Mouse (Mus musculus) erythroblast, embryonic 14.5 days (primary cell): ENCODE measurements around the gene Klk14. TPM values are rescaled to one million over a fixed set of nuclear protein-coding genes. Genes with fewer than 3 reads are reported as not detected.
"Not testable (repeated sequence)": the region's sequence is repeated elsewhere in the genome, so short reads cannot be mapped to it uniquely, and the experiment has no call there.

ENCODE experiments used
- H3K27me3 ChIP-seq: 2 replicates; pipeline ENCODE4 v1.6.1; 2012; ENCODE audit warnings: inconsistent platforms; ENCODE audit not compliant: control insufficient read depth
- H3K36me3 ChIP-seq: 2 replicates; pipeline ENCODE4 v1.6.1; 2012; ENCODE audit warnings: mild to moderate bottlenecking, inconsistent platforms; ENCODE audit not compliant: control insufficient read depth
- H3K4me1 ChIP-seq: 2 replicates; pipeline ENCODE4 v1.6.1; 2012; ENCODE audit warnings: inconsistent platforms; ENCODE audit not compliant: control insufficient read depth
- H3K4me3 ChIP-seq: replicated peaks from 2 replicates; pipeline ENCODE3; 2012; ENCODE audit warnings: moderate library complexity, mild to moderate bottlenecking, inconsistent platforms
- H3K9me3 ChIP-seq: 2 replicates; pipeline ENCODE4 v1.6.1; 2012; ENCODE audit warnings: low read length, inconsistent platforms, mixed read lengths; ENCODE audit not compliant: control insufficient read depth
- GATA1 ChIP-seq: IDR thresholded peaks from 2 replicates; pipeline ENCODE4 v1.6.1; 2012; ENCODE audit warnings: low read length, inconsistent platforms, mixed read lengths
- TAL1 ChIP-seq: IDR thresholded peaks from 3 replicates; pipeline ENCODE4 v1.6.1; 2012; ENCODE audit warnings: low read length, inconsistent platforms, mixed read lengths
- polyA plus RNA-seq: library from polyadenylated mRNA; stranded (reverse); fragments of >175 nt; gene quantifications from 2 replicates; pipeline ENCODE4 v1.2.3, GENCODE M21; 2012

Klk14 gene
- polyA plus RNA-seq: 0.04 TPM in 1 of 2 replicates, not detected in the other

DNA sequence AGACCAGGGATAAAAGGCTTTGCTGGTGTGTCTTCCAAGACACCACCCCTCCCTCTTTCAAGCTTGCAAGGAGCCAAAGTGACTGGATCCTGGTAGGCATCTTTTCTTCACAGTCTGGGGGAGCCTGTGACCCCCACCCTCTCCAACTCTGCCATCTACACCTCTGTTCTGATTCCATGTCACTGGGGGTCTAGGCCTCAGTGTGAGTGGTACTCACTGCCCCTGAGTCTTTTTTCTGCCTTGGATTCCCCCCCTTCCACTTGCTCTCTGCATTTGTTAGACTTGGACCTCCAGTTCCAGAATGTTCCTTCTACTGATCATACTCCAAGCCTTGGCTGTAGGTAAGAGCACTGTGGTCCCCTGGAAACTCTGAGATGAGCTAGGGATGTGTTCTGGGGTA is at the start of gene Klk14:
Klk14 (plus strand) TSS at position 301 of the 400 bp plus-strand sequence.
- Histone ChIP-seq H3K27me3 (no peaks in the 10 kb centered on the region), H3K9me3 (no peaks in the 10 kb centered on the region), H3K4me1 (no peaks in the 10 kb centered on the region), H3K36me3 (no peaks in the 10 kb centered on the region), H3K4me3 (no peak within 1 kb of the TSS)
- no peak for TF ChIP-seq TAL1

DNA sequence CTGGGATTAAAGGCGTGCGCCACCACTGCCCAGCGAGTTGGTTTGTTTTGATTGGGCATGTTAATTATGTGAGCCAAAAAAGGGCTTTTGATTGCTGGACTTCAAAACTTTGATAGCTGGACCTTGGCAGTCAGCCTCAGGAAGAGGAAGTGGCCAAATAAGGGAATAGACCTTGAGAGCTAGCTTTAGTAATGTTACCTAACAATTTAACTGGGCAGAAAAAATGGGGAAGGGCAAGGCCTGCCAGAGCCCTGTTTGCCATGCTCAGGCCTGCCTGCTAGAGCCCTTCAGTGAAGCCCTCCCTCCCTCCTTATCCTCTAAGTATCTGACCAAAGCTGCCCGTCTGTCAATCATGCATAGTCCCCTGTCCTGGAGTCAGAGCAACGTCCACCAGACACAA is 47.6 kb upstream of the Klk14 start:
- no peak for TF ChIP-seq TAL1
- no peak for TF ChIP-seq GATA1
- no peaks in the 10 kb centered on the region; the same call in 1 of the 2 replicates for H3K9me3 ChIP-seq
- H3K27me3 ChIP-seq: no peaks in the 10 kb centered on the region
- H3K4me3 ChIP-seq: no peak overlapping the region
- H3K4me1 ChIP-seq: no peaks in the 10 kb centered on the region
- no peaks in the 10 kb centered on the region for H3K36me3 ChIP-seq

- Histone ChIP-seq H3K27me3 (no peaks in the 10 kb centered on the region), H3K4me3 (no peak overlapping the region), H3K4me1 (no peaks in the 10 kb centered on the region), H3K9me3 (no peaks in the 10 kb centered on the region; the same call in 1 of the 2 replicates), H3K36me3 (no peaks in the 10 kb centered on the region)
- TF ChIP-seq GATA1: no peak
- no peak for TF ChIP-seq TAL1
Measured at GRCm38 (mm10) chr7:43643046-43643652, 47.1 kb upstream of the Klk14 start.

- no peak for TF ChIP-seq TAL1
- no peak for TF ChIP-seq GATA1
- Histone ChIP-seq H3K4me1 (no peaks in the 10 kb centered on the region), H3K9me3 (peaks cover 4% of the 10 kb centered on the region), H3K27me3 (no peaks in the 10 kb centered on the region), H3K36me3 (no peaks in the 10 kb centered on the region), H3K4me3 (no peak overlapping the region)
Measured at GRCm38 (mm10) chr7:43652683-43653082, 37.5 kb upstream of the Klk14 start.

DNA sequence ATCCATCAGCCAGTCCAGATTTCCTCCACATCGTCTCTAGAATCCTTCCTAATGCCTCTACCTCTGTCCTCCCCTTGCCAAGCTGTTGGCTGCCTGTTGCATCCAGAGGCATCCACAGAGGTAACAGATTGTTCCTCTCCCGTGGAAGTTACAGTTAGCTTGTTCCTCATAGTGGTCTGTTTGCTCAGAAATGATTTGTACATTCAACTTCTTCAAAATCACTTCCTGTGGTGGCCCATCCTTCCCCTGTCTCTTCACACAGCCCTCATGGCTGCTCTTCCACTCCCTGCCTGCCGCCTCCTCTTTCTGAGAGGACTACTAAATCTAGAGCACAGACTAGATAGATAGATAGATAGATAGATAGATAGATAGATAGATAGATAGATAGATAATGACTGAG is 35.7 kb upstream of the Klk14 start:
- no peak for TF ChIP-seq TAL1
- no peaks in the 10 kb centered on the region for H3K27me3 ChIP-seq
- H3K4me3 ChIP-seq: no peak overlapping the region
- peaks cover 4% of the 10 kb centered on the region for H3K9me3 ChIP-seq
- no peaks in the 10 kb centered on the region for H3K4me1 ChIP-seq
- no peaks in the 10 kb centered on the region for H3K36me3 ChIP-seq

- Histone ChIP-seq H3K9me3 (peaks cover 2% of the 10 kb centered on the region), H3K36me3 (no peaks in the 10 kb centered on the region), H3K4me1 (no peaks in the 10 kb centered on the region), H3K27me3 (no peaks in the 10 kb centered on the region), H3K4me3 (no peak overlapping the region)
- TF ChIP-seq TAL1 (no peak), GATA1 (no peak)
Measured at GRCm38 (mm10) chr7:43656232-43656631, 34.0 kb upstream of the Klk14 start.

DNA sequence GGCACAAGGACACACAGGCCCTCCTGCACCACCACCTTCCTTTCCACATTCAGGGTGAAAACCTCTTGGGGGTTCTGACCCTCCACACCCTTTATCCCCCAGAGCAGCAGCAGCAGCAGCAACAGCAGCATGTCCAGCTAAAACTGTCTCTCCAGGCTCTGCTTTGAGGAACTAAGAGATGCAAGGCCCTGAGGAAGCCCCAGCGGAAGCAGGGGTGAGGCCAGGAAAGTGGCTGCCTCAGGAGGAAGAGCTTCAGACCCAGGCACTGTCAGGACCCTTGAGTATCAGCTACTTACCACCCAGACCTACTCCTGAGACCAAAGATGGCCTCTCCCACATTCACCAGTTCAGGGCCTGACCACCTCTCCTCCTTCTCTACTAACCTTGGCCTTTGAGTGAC is 30.2 kb upstream of the Klk14 start, which contains the start of gene Siglece:
Siglece (minus strand) TSS at position 160 of the 400 bp plus-strand sequence.
- no peaks in the 10 kb centered on the region for H3K36me3 ChIP-seq
- no peaks in the 10 kb centered on the region for H3K4me1 ChIP-seq
- H3K4me3 ChIP-seq: no peak within 1 kb of the TSS
- no peaks in the 10 kb centered on the region for H3K27me3 ChIP-seq
- TF ChIP-seq GATA1: no peak
- no peak for TF ChIP-seq TAL1
- no peaks in the 10 kb centered on the region for H3K9me3 ChIP-seq

GRCm38 (mm10) chr7:43662804-43663203 is 27.4 kb upstream of the Klk14 start:
- H3K36me3 ChIP-seq: no peaks in the 10 kb centered on the region
- TF ChIP-seq GATA1 (no peak), TAL1 (no peak)
- H3K4me3 ChIP-seq: no peak overlapping the region
- no peaks in the 10 kb centered on the region for H3K27me3 ChIP-seq
- H3K9me3 ChIP-seq: no peaks in the 10 kb centered on the region
- no peaks in the 10 kb centered on the region for H3K4me1 ChIP-seq

DNA sequence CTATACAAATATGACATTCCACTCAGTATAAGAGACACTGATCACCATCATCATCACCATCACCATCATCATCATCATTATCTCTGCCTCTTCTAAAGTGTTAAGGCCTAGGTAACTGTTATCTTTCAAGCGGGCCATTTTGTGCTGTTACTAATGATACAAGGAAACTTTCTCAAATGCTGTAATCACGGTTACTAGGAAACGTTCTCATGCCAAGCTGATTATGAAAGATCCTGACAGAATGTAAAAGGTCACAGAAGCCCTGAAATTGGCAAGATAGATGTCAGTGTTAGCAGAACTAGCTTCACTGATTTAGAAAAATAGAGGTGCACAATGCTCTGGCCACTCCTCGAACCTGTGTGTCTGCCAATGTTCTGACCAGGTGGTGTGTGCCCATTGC is 23.0 kb upstream of the Klk14 start:
- H3K4me3 ChIP-seq, H3K27me3 ChIP-seq, H3K36me3 ChIP-seq, H3K9me3 ChIP-seq: not testable (repeated sequence)
- H3K4me1 ChIP-seq: peaks cover 15% of the 10 kb centered on the region

- H3K27me3 ChIP-seq: no peaks in the 10 kb centered on the region
- peaks cover 24% of the 10 kb centered on the region for H3K4me1 ChIP-seq
- H3K4me3 ChIP-seq: no peak overlapping the region
- H3K36me3 ChIP-seq: no peaks in the 10 kb centered on the region
- TF ChIP-seq TAL1 (no peak), GATA1 (no peak)
- H3K9me3 ChIP-seq: no peaks in the 10 kb centered on the region
Measured at GRCm38 (mm10) chr7:43668582-43668981, 21.6 kb upstream of the Klk14 start.
